Mouse (Mus musculus): Measurements from ENCODE around the gene Hoxa5. TPM values are rescaled to one million over a fixed set of nuclear protein-coding genes. Genes with fewer than 3 reads are reported as not detected.

Gene Hoxa5
- 17.8 and 22.4 TPM in 2 replicates for polyA plus RNA-seq (2012; rRNA removed)

DNA sequence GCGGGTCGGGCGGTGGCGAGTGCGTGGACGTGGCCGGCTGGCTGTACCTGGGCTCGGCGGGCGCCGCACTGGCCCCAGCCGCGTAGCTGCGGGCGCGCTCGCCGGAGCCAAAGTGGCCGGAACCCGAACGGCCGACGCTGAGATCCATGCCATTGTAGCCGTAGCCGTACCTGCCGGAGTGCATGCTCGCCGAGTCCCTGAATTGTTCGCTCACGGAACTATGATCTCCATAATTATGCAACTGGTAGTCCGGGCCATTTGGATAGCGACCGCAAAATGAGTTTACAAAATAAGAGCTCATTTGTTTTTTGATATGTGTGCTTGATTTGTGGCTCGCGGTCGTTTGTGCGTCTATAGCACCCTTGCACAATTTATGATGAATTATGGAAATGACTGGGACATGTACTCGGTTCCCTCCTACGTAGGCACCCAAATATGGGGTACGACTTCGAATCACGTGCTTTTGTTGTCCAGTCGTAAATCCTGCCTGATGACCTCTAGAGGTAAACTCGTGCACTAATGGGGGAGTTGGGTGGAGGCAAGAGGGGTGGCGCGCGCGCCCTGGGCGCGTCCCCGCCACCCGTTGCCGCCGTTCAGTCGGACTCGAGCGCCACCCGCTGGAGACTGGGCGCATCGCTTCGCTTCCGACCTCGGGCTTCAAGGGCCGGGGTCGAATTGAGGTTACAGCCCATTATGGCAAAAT lies at the start of gene Hoxa5:
Gene Hoxa5 (minus strand): TSS at position 538 of the 703 bp plus-strand sequence.

DNA sequence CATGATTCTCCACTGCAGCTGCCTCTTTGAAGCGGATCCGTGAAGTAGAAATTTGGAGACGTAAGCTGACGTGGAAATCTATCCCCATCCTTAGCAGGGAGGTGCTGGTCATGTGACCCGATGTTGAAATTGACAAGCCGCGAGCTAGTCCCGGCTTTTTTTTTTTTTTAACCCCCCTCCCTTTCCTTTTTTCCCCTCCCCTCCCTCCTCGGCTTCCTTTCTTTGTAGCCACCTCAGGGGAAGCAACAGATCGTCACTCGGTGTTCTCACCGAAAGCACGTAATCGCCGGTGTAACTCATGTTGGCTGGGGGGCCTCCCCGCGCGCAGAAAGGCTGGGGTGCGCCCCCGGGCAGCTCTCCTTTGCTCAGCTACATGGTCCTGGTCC lies 41.4 kb upstream of the Hoxa5 start, which contains the start of gene Hoxa11:
Gene Hoxa11 (minus strand): TSS at position 54 of the 386 bp plus-strand sequence.

GRCm38 (mm10) chr6:52240389-52241000 lies 36.1 kb upstream of the Hoxa5 start, which contains the start of gene Hoxa10:
Hoxa10 (minus strand) TSS chr6:52240854.

GRCm38 (mm10) chr6:52230516-52231165 lies 26.3 kb upstream of the Hoxa5 start, which contains the start of gene Hoxa9:
Hoxa9 (minus strand) TSS chr6:52231089.

GRCm38 (mm10) chr6:52221337-52221992 lies 17.1 kb upstream of the Hoxa5 start, which contains the start of gene Hoxa7:
Hoxa7 (minus strand) TSS chr6:52221854.

GRCm38 (mm10) chr6:52213119-52213986 lies 9.0 kb upstream of the Hoxa5 start, which contains the start of the genes Hoxa3 and Gm28308:
Hoxa3 (minus strand) TSS chr6:52213336.
Gm28308 (minus strand) TSS chr6:52213339.

GRCm38 (mm10) chr6:52208072-52208867 lies 3.9 kb upstream of the Hoxa5 start, which contains the start of gene Hoxa6:
Hoxa6 (minus strand) TSS chr6:52208722.

GRCm38 (mm10) chr6:52190906-52191810 lies 13.2 kb downstream of the Hoxa5 start, which contains the start of gene Hoxa4:
Hoxa4 (minus strand) TSS chr6:52191753.

GRCm38 (mm10) chr6:52177061-52177735 lies 27.2 kb downstream of the Hoxa5 start, which contains the start of gene 5730596B20Rik:
5730596B20Rik (plus strand) TSS chr6:52177498.

GRCm38 (mm10) chr6:52164626-52165440 lies 39.6 kb downstream of the Hoxa5 start, which contains the start of gene Hoxa2:
Hoxa2 (minus strand) TSS chr6:52164831.

DNA sequence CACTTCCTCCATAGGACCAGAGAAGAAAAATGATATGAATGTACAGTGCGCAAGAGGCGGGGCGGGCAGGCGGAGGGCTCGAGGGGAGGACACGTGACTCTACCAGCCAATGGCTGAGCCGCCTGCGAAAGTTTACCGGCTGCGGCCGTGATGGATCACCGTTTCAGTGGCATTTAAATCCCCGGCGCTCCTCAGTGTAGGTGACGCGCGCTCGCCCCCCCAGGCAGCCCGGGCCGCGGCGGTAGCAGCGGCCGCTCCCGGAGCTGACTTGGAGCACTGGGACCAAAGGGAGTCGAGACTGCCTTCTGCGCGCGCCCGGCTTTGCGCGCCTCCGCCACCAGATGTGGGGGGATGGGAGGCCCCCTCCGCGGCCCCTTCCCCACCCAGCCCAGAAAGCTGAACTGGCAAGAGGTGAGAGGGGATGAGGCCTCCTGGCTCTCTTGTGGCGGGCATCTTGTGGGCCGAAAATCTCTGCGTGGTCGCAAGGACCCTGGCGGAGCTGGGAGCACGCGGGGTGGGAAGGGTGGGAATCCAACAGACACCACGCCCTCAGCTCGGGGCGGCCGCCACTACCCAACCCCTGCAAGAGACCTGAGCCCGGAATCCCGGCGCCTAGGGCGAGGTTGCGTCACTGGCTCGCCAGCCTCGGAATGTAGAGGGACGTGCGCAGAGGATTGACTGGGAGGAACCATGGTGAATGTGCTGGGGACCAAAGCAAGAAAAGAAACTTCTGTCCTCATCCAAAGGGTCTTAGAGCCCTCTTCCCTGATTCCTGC lies 45.9 kb downstream of the Hoxa5 start, which contains the start of gene Hoxa1:
Gene Hoxa1 (minus strand): TSS at position 42 of the 776 bp plus-strand sequence.

Other genes with a start within 250 kb of the Hoxa5 start
- 2.7 and 4.4 TPM in 2 replicates for gene Skap2, start 192.0 kb downstream of the Hoxa5 start, polyA plus RNA-seq (2012; rRNA removed)
- 0.35 and 0.45 TPM in 2 replicates for gene Hoxa1, start 46.3 kb downstream of the Hoxa5 start, polyA plus RNA-seq (2012; rRNA removed)
- 1.7 and 1.8 TPM in 2 replicates for gene Hoxa2, start 39.8 kb downstream of the Hoxa5 start, polyA plus RNA-seq (2012; rRNA removed)
- 0.05 TPM in 1 of 2 replicates, not detected in the other for gene 5730596B20Rik, start 27.1 kb downstream of the Hoxa5 start, polyA plus RNA-seq (2012; rRNA removed)
- 1.6 and 2.2 TPM in 2 replicates for gene Hoxa4, start 12.8 kb downstream of the Hoxa5 start, polyA plus RNA-seq (2012; rRNA removed)
- 7.2 and 7.6 TPM in 2 replicates for gene Hoxa6, start 4.1 kb upstream of the Hoxa5 start, polyA plus RNA-seq (2012; rRNA removed)
- 9.8 and 12.6 TPM in 2 replicates for gene Hoxa3, start 8.7 kb upstream of the Hoxa5 start, polyA plus RNA-seq (2012; rRNA removed)
- gene Gm28308, start 8.8 kb upstream of the Hoxa5 start, polyA plus RNA-seq (2012; rRNA removed) = 7.2 and 8.5 TPM in 2 replicates
- 8.0 and 10.8 TPM in 2 replicates for gene Hoxa7, start 17.3 kb upstream of the Hoxa5 start, polyA plus RNA-seq (2012; rRNA removed)
- 43.7 and 45.9 TPM in 2 replicates for gene Hoxa9, start 26.5 kb upstream of the Hoxa5 start, polyA plus RNA-seq (2012; rRNA removed)
- 14.6 and 23.1 TPM in 2 replicates for gene Hoxa10, start 36.3 kb upstream of the Hoxa5 start, polyA plus RNA-seq (2012; rRNA removed)
- 5.8 and 5.9 TPM in 2 replicates for gene Hoxa11, start 41.2 kb upstream of the Hoxa5 start, polyA plus RNA-seq (2012; rRNA removed)
- gene Hoxa13, start 56.3 kb upstream of the Hoxa5 start, polyA plus RNA-seq (2012; rRNA removed) = not detected in 2 replicates
- 2.6 and 3.1 TPM in 2 replicates for gene Evx1, start 108.9 kb upstream of the Hoxa5 start, polyA plus RNA-seq (2012; rRNA removed)

All from ovary, adult 2 months (tissue).